In genomic region chr17:25372491-25372890, GRCm38 (mm10) we compare ENCODE assay signal across 33 mouse cellular contexts. TPM values are rescaled to one million over a fixed set of nuclear protein-coding genes. Genes with fewer than 3 reads are reported as not detected.
A peak's percentile ranks its signal among the peaks of the same experiment; 100 is the strongest.
DNase-seq lines count a peak whose midpoint lies in the region; ATAC-seq and TF ChIP-seq lines count a peak whose summit lies in the region.
"Had no signal": no experiment of that assay in that cellular context is flagged by ENCODE, and none has a peak within 500 bp of the region (broad histone marks: within the 10 kb centered on the region; RNA-seq: fewer than 3 reads in every experiment).

No protein-coding gene starts in this region.

- 51% methylated on average over 8 of the region's 8 CpGs for WGBS in liver, postnatal 0 days (ENCODE audit: insufficient replicate concordance)
- 70% methylated on average over 8 of the region's 8 CpGs for WGBS in kidney, embryonic 14.5 days

- no peaks in the 10 kb centered on the region for H3K9me3 ChIP-seq in liver, postnatal 0 days (ENCODE audit: low read length)
- no peaks in the 10 kb centered on the region for H3K9me3 ChIP-seq in kidney, embryonic 14.5 days (ENCODE audit: control insufficient read depth, low read length)
- H3K9me3 ChIP-seq: embryonic facial prominence, embryonic 13.5 days; forebrain, embryonic 12.5 days; heart, embryonic 15.5 days; limb, embryonic 13.5 days; midbrain, embryonic 12.5 days; neural tube, embryonic 15.5 days had no signal

- peak; percentile 48 for DNase-seq in MN1 (ENCODE audit: low spot score)
- peak; percentile 41 for DNase-seq in NIH3T3 (ENCODE audit: low read depth)
- peak; percentile 72 to 76 for DNase-seq in adrenal gland, postnatal 36 days
- DNase-seq in liver, postnatal 0 days, result peak; percentile 40
- no peak for DNase-seq in kidney, postnatal 25 days
- no peak for DNase-seq in kidney, adult 11 months
- DNase-seq in T-cell, adult 2 months (ENCODE audit: low spot score), result no peak
- DNase-seq: cerebellum, adult 8-10 months; cerebellum, postnatal 36 days; embryo, embryonic 11 days; gastrocnemius, adult 2 months; heart, postnatal 36 days; kidney, adult 18-20 months; kidney, postnatal 14 days; lung, adult 2 months; lung, postnatal 14 days; right cerebral cortex, adult 18-20 months; right cerebral cortex, postnatal 4 days; thymus, postnatal 14 days had no signal

- H3K27me3 ChIP-seq in liver, postnatal 0 days (ENCODE audit: insufficient read depth, low read length), result no peaks in the 10 kb centered on the region
- H3K27me3 ChIP-seq in kidney, embryonic 14.5 days (ENCODE audit: control insufficient read depth, insufficient read depth, low read length), result no peaks in the 10 kb centered on the region
- H3K27me3 ChIP-seq: embryonic facial prominence, embryonic 13.5 days; limb, embryonic 13.5 days; neural tube, embryonic 15.5 days had no signal

- no peak for TF ChIP-seq EP300 in liver, postnatal 0 days (IDR thresholded peaks at IDR 0.05; ENCODE audit: low read depth)

- H3K36me3 ChIP-seq in liver, postnatal 0 days (replicated peaks; ENCODE audit: insufficient read depth, low read length), result no peaks in the 10 kb centered on the region
- peaks cover 7% of the 10 kb centered on the region; the same call in 1 of the 2 replicates for H3K36me3 ChIP-seq in kidney, embryonic 14.5 days (ENCODE audit: control insufficient read depth, insufficient read depth, low read length)

- ATAC-seq in liver, postnatal 0 days, result peak; percentile 94
- no peak for ATAC-seq in kidney, embryonic 14.5 days (ENCODE audit: low FRiP score, low TSS enrichment)

- TF ChIP-seq CTCF in liver, postnatal 0 days (IDR thresholded peaks at IDR 0.05; ENCODE audit: low read depth), result no peak

- peaks cover 6% of the 10 kb centered on the region; the same call in 1 of the 2 replicates for H3K4me1 ChIP-seq in liver, postnatal 0 days (ENCODE audit: insufficient read depth)
- no peaks in the 10 kb centered on the region for H3K4me1 ChIP-seq in kidney, embryonic 14.5 days (ENCODE audit: control insufficient read depth, insufficient read depth, low read length)
- H3K4me1 ChIP-seq: embryonic facial prominence, embryonic 13.5 days; forebrain, embryonic 12.5 days; limb, embryonic 13.5 days; midbrain, embryonic 12.5 days; neural tube, embryonic 15.5 days had no signal

- no peak overlapping the region for H3K4me2 ChIP-seq in liver, postnatal 0 days (ENCODE audit: low read depth, low read length)
- no peak overlapping the region for H3K4me2 ChIP-seq in kidney, embryonic 14.5 days (replicated peaks; ENCODE audit: low read depth, low read length)
- H3K4me2 ChIP-seq: embryonic facial prominence, embryonic 13.5 days; forebrain, embryonic 12.5 days; heart, embryonic 15.5 days; hindbrain, embryonic 14.5 days; limb, embryonic 13.5 days; midbrain, embryonic 12.5 days; neural tube, embryonic 15.5 days had no signal

- H3K4me3 ChIP-seq in liver, postnatal 0 days (ENCODE audit: low read depth, low read length), result no peak overlapping the region
- H3K4me3 ChIP-seq in kidney, embryonic 14.5 days (ENCODE audit: low read length), result no peak overlapping the region
- H3K4me3 ChIP-seq: embryonic facial prominence, embryonic 13.5 days; erythroblast, embryonic 14.5 days; forebrain, embryonic 12.5 days; gastrocnemius, adult 2 months; heart, embryonic 15.5 days; layer of hippocampus, adult 2 months; limb, embryonic 13.5 days; midbrain, embryonic 12.5 days; neural tube, embryonic 15.5 days had no signal

- no peak overlapping the region for H3K27ac ChIP-seq in liver, postnatal 0 days (ENCODE audit: low read depth)
- H3K27ac ChIP-seq in kidney, embryonic 14.5 days (ENCODE audit: low read depth, low read length), result no peak overlapping the region
- H3K27ac ChIP-seq: embryonic facial prominence, embryonic 13.5 days; forebrain, embryonic 12.5 days; gastrocnemius, adult 2 months; heart, embryonic 15.5 days; hindbrain, embryonic 14.5 days; layer of hippocampus, adult 2 months; limb, embryonic 13.5 days; midbrain, embryonic 12.5 days; neural tube, embryonic 15.5 days had no signal

- no peak overlapping the region for H3K9ac ChIP-seq in liver, postnatal 0 days (replicated peaks)
- no peak overlapping the region for H3K9ac ChIP-seq in kidney, embryonic 14.5 days (ENCODE audit: low read depth, low read length)
- H3K9ac ChIP-seq: embryonic facial prominence, embryonic 13.5 days; forebrain, embryonic 12.5 days; heart, embryonic 15.5 days; hindbrain, embryonic 14.5 days; limb, embryonic 13.5 days; midbrain, embryonic 12.5 days; neural tube, embryonic 15.5 days had no signal

RNA-seq across cellular contexts. Expression of gene Tpsg1, which starts 3.4 kb away (rescaled TPM):
- total RNA-seq in adrenal gland, postnatal 36 days (2021), result not detected
- polyA plus RNA-seq in liver, postnatal 0 days (2015; fragmentation: Nextera tagmentation; extraction: Ambion mirVana), result 0.21 TPM in 1 of 2 replicates, not detected in the other
- polyA plus RNA-seq in kidney, embryonic 14.5 days (2014; fragmentation: Nextera tagmentation; extraction: Ambion mirVana), result 0.49 TPM in 1 of 2 replicates, not detected in the other
- total RNA-seq: layer of hippocampus, adult 2 months; layer of hippocampus, postnatal 25 days; left cerebral cortex, postnatal 10 days; megakaryocyte progenitor cell, adult 5-6 weeks had no signal
- polyA plus RNA-seq: erythroblast, embryonic 14.5 days; gonadal fat pad, adult 2 months had no signal

RNA-seq across cellular contexts. Expression of gene Tpsb2, which starts 6.4 kb away (rescaled TPM):
- total RNA-seq in adrenal gland, postnatal 36 days (2021), result 1 to 10 TPM; 2.8 to 3.2 TPM
- polyA plus RNA-seq in liver, postnatal 0 days (2015; fragmentation: Nextera tagmentation; extraction: Ambion mirVana), result 0.75 and 1.6 TPM in 2 replicates
- 0.30 and 0.57 TPM in 2 replicates for polyA plus RNA-seq in kidney, embryonic 14.5 days (2014; fragmentation: Nextera tagmentation; extraction: Ambion mirVana)
- total RNA-seq: megakaryocyte progenitor cell, adult 5-6 weeks had no signal
- polyA plus RNA-seq: forebrain, embryonic 12.5 days; midbrain, embryonic 12.5 days had no signal

RNA-seq across cellular contexts. Expression of gene Tpsab1, which starts 27.1 kb away (rescaled TPM):
- 1 to 10 TPM in 1 of 2 experiments, under 1 TPM in 1; 0.63 to 1.2 TPM for total RNA-seq in adrenal gland, postnatal 36 days (2021)
- polyA plus RNA-seq in liver, postnatal 0 days (2015; fragmentation: Nextera tagmentation; extraction: Ambion mirVana), result 0.06 TPM in 1 of 2 replicates, not detected in the other
- polyA plus RNA-seq in kidney, embryonic 14.5 days (2014; fragmentation: Nextera tagmentation; extraction: Ambion mirVana), result 0.27 and 0.39 TPM in 2 replicates
- total RNA-seq: layer of hippocampus, adult 2 months; left cerebral cortex, postnatal 10 days; megakaryocyte progenitor cell, adult 5-6 weeks had no signal
- polyA plus RNA-seq: erythroblast, embryonic 14.5 days; forebrain, embryonic 12.5 days; hindbrain, embryonic 14.5 days; midbrain, embryonic 12.5 days had no signal

RNA-seq across cellular contexts. Expression of gene Prss29, which starts 54.0 kb away (rescaled TPM):
- total RNA-seq in adrenal gland, postnatal 36 days (2021), result not detected
- not detected in 2 replicates for polyA plus RNA-seq in liver, postnatal 0 days (2015; fragmentation: Nextera tagmentation; extraction: Ambion mirVana)
- polyA plus RNA-seq in kidney, embryonic 14.5 days (2014; fragmentation: Nextera tagmentation; extraction: Ambion mirVana), result not detected in 2 replicates
- total RNA-seq: gastrocnemius, adult 2 months; heart, postnatal 36 days; layer of hippocampus, adult 2 months; layer of hippocampus, postnatal 25 days; left cerebral cortex, postnatal 10 days; megakaryocyte progenitor cell, adult 5-6 weeks had no signal
- polyA plus RNA-seq: embryonic facial prominence, embryonic 13.5 days; erythroblast, embryonic 14.5 days; forebrain, embryonic 12.5 days; heart, embryonic 15.5 days; hindbrain, embryonic 14.5 days; limb, embryonic 13.5 days; lung, adult 2 months; midbrain, embryonic 12.5 days; neural tube, embryonic 15.5 days had no signal

Comparison
In these comparisons a context has a peak if more than half of its experiments do, and no peak if none do; other contexts are left out.
1. DNase-seq: peak in MN1 (single experiment), NIH3T3 (single experiment), adrenal gland, postnatal 36 days (2 of 2) and liver, postnatal 0 days (single experiment); none in kidney, postnatal 25 days (0 of 2), kidney, adult 11 months (single experiment) and T-cell, adult 2 months (single experiment).